Mouse (Mus musculus) limb, embryonic 14.5 days (tissue): Measurements from ENCODE around the gene Lnx2. TPM values are rescaled to one million over a fixed set of nuclear protein-coding genes. Genes with fewer than 3 reads are reported as not detected.

Experiments
- ATAC-seq: fragments of 200-750 bp; cut with Nextera tagmentation; 2 replicates; pipeline ENCODE4 v1.8.0; 2017; ENCODE audit warnings: low read depth, moderate number of reproducible peaks, moderate TSS enrichment; ENCODE audit not compliant: low FRiP score
- DNase-seq: peaks from one replicate; pipeline ENCODE4 v3.0.0-alpha.2; 2015; ENCODE audit warnings: low spot score
- H3K27ac ChIP-seq: fragments of 300-500 bp; sonication (generic); replicated peaks from 2 replicates; pipeline ENCODE4 v1.5.1; 2014; ENCODE audit warnings: low read depth, mild to moderate bottlenecking, low read length, moderate library complexity, mixed read lengths
- H3K27me3 ChIP-seq: fragments of 300-500 bp; sonication (generic); 2 replicates; pipeline ENCODE4 v1.6.1; 2014; ENCODE audit warnings: low read length, mixed read lengths; ENCODE audit not compliant: control insufficient read depth, insufficient read depth
- H3K36me3 ChIP-seq: fragments of 300-500 bp; sonication (generic); 2 replicates; pipeline ENCODE4 v1.6.1; 2014; ENCODE audit warnings: mild to moderate bottlenecking, low read length, moderate library complexity, mixed read lengths; ENCODE audit not compliant: control insufficient read depth, insufficient read depth
- H3K4me1 ChIP-seq: fragments of 300-500 bp; sonication (generic); 2 replicates; pipeline ENCODE4 v1.6.1; 2014; ENCODE audit warnings: antibody characterized with exemption, low read length, mixed read lengths; ENCODE audit not compliant: control insufficient read depth, insufficient read depth
- H3K4me2 ChIP-seq: fragments of 300-500 bp; sonication (generic); replicated peaks from 2 replicates; pipeline ENCODE4 v1.6.1; 2014; ENCODE audit warnings: low read depth, mild to moderate bottlenecking, low read length, moderate library complexity; ENCODE audit not compliant: severe bottlenecking
- H3K4me3 ChIP-seq: fragments of 300-500 bp; sonication (generic); replicated peaks from 2 replicates; pipeline ENCODE4 v1.5.1; 2014; ENCODE audit warnings: low read length
- H3K9ac ChIP-seq: fragments of 300-500 bp; sonication (generic); 2 replicates; pipeline ENCODE4 v1.6.1; 2014; ENCODE audit warnings: mild to moderate bottlenecking, low read depth, low read length, moderate library complexity; ENCODE audit not compliant: severe bottlenecking
- H3K9me3 ChIP-seq: fragments of 300-500 bp; sonication (generic); 2 replicates; pipeline ENCODE4 v1.6.1; 2016; ENCODE audit warnings: low read length; ENCODE audit not compliant: control insufficient read depth
- POLR2A ChIP-seq: fragments of 200-500 bp; IDR thresholded peaks from 2 replicates; pipeline ENCODE4 v1.8.0; 2012; ENCODE audit warnings: inconsistent platforms, mild to moderate bottlenecking, moderate library complexity, borderline replicate concordance; ENCODE audit not compliant: insufficient read depth, insufficient read length; ENCODE audit errors: extremely low read depth
- WGBS: fragments of 180-500 bp; shearing (Covaris S2); extraction: QIAGEN DNeasy Blood & Tissue Kit; methylation state at CpG from one replicate; pipeline ENCODE4 v1.1.7; 2014; 5-methylcytosine and 5-hydroxymethylcytosine counted together
- polyA plus RNA-seq, 2 experiments: library from polyadenylated mRNA; depleted of rRNA in 1 of 2; stranded (reverse) in 1 of 2; unstranded in 1 of 2; fragments of >200 nt; fragmentation: Nextera tagmentation in 1 of 2; extraction: Ambion mirVana in 1 of 2; gene quantifications; 2 replicates each; pipeline versions ENCODE4 v1.2.1 to v1.2.3; 2012 to 2014

Gene Lnx2
- polyA plus RNA-seq, 2 experiments, result 13.7 TPM

GRCm38 (mm10) chr5:147060024-147060423 lies 16.4 kb downstream of the Lnx2 start:
- no peaks in the 10 kb centered on the region for H3K27me3 ChIP-seq
- H3K9me3 ChIP-seq, result no peaks in the 10 kb centered on the region
- H3K4me1 ChIP-seq, result no peaks in the 10 kb centered on the region
- no peak overlapping the region for H3K9ac ChIP-seq
- no peak overlapping the region for H3K4me3 ChIP-seq
- no peak overlapping the region for H3K4me2 ChIP-seq
- no peak for TF ChIP-seq POLR2A
- 77% methylated on average over 2 of the region's 2 CpGs for WGBS
- no peak overlapping the region for H3K27ac ChIP-seq
- ATAC-seq, result no peak
- no peaks in the 10 kb centered on the region for H3K36me3 ChIP-seq
- DNase-seq, result no peak

GRCm38 (mm10) chr5:147059319-147059718 lies 17.1 kb downstream of the Lnx2 start:
- DNase-seq, result no peak
- no peaks in the 10 kb centered on the region for H3K27me3 ChIP-seq
- WGBS, result 83% methylated on average over 9 of the region's 9 CpGs

DNA sequence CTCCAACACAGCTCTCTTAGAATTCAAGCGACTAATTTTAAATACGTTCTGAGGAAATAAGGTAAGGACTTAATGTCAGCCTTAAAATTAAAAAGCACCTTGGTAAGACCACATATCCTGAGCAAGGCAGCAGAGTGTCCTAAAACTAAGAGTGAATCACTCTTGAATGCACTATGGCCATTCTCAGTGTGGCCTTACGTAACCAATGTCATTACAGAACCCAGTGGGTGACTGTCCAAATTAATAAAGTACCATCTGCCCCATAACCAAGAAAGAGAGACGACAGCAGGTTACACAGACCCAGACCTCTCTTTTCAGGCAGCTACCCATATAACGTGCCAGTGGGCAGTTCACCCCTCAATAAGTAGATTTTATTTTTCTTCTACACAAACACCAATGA lies 17.7 kb downstream of the Lnx2 start:
- Histone ChIP-seq H3K27me3 (no peaks in the 10 kb centered on the region), H3K9ac (no peak overlapping the region), H3K4me2 (no peak overlapping the region), H3K4me3 (no peak overlapping the region), H3K9me3 (no peaks in the 10 kb centered on the region), H3K4me1 (no peaks in the 10 kb centered on the region), H3K27ac (no peak overlapping the region), H3K36me3 (no peaks in the 10 kb centered on the region)
- DNase-seq (no peak), ATAC-seq (no peak)
- TF ChIP-seq POLR2A, result no peak
- 82% methylated on average over 5 of the region's 5 CpGs for WGBS

More at GRCm38 (mm10) chr5:147059319-147059718, 17.1 kb downstream of the Lnx2 start:
- Histone ChIP-seq H3K9ac (no peak overlapping the region), H3K4me1 (no peaks in the 10 kb centered on the region), H3K27ac (no peak overlapping the region), H3K9me3 (no peaks in the 10 kb centered on the region), H3K36me3 (no peaks in the 10 kb centered on the region), H3K4me2 (no peak overlapping the region), H3K4me3 (no peak overlapping the region)
- TF ChIP-seq POLR2A, result no peak
- ATAC-seq, result no peak

GRCm38 (mm10) chr5:147057626-147058414 lies 18.6 kb downstream of the Lnx2 start:
- ATAC-seq (no peak), DNase-seq (no peak)
- no peak overlapping the region for H3K4me3 ChIP-seq
- H3K27ac ChIP-seq, result no peak overlapping the region
- TF ChIP-seq POLR2A, result no peak
- no peak overlapping the region for H3K9ac ChIP-seq
- H3K36me3 ChIP-seq, result no peaks in the 10 kb centered on the region
- WGBS, result 79% methylated on average over 9 of the region's 9 CpGs
- H3K9me3 ChIP-seq, result no peaks in the 10 kb centered on the region
- H3K4me1 ChIP-seq, result no peaks in the 10 kb centered on the region
- H3K27me3 ChIP-seq, result no peaks in the 10 kb centered on the region
- H3K4me2 ChIP-seq, result no peak overlapping the region

- Histone ChIP-seq H3K9ac (no peak overlapping the region), H3K27ac (no peak overlapping the region), H3K4me1 (no peaks in the 10 kb centered on the region), H3K4me3 (no peak overlapping the region), H3K27me3 (no peaks in the 10 kb centered on the region), H3K36me3 (no peaks in the 10 kb centered on the region), H3K4me2 (no peak overlapping the region), H3K9me3 (no peaks in the 10 kb centered on the region)
- ATAC-seq (no peak), DNase-seq (no peak)
- no peak for TF ChIP-seq POLR2A
- WGBS, result 89% methylated on average over 10 of the region's 10 CpGs
Measured at GRCm38 (mm10) chr5:147056712-147057290, 19.6 kb downstream of the Lnx2 start.
